Mouse (Mus musculus) CH12.LX (cell line): ENCODE results near the gene Fdxr. TPM values are rescaled to one million over a fixed set of nuclear protein-coding genes. Genes with fewer than 3 reads are reported as not detected.

ENCODE experiments used
- DNase-seq: peaks from one replicate; pipeline ENCODE4 v3.0.0-alpha.2; 2013; ENCODE audit errors: extremely low read depth
- H3K27ac ChIP-seq: 2 replicates; pipeline ENCODE4 v1.5.1; 2012; ENCODE audit warnings: low read depth, mild to moderate bottlenecking, control low read depth, moderate library complexity; ENCODE audit not compliant: insufficient read depth
- H3K27me3 ChIP-seq: replicated peaks from 2 replicates; pipeline ENCODE3; 2012; ENCODE audit warnings: inconsistent platforms
- H3K36me3 ChIP-seq, 2 experiments: replicated peaks in 1 of 2; 2 replicates each; pipeline versions ENCODE3 to v1.6.1; 2012; ENCODE audit warnings: inconsistent platforms in 1 of 2, low read length in 1 of 2, mild to moderate bottlenecking in 1 of 2, mixed read lengths in 1 of 2, moderate library complexity in 1 of 2; ENCODE audit not compliant: control insufficient read depth in 1 of 2, insufficient read depth in 1 of 2
- H3K4me1 ChIP-seq, 2 experiments: 2 replicates each; pipeline ENCODE4 v1.6.1; 2012; ENCODE audit warnings: inconsistent platforms in 1 of 2, moderate library complexity in 1 of 2; ENCODE audit not compliant: insufficient read depth in 2 of 2, control insufficient read depth in 1 of 2
- H3K4me2 ChIP-seq: 2 replicates; pipeline ENCODE4 v1.6.1; 2012; ENCODE audit warnings: low read depth, mild to moderate bottlenecking, control low read depth; ENCODE audit not compliant: poor library complexity, insufficient read depth, severe bottlenecking
- H3K4me3 ChIP-seq, 3 experiments: fragments of 150-350 bp in 1 of 3; sonication (generic) in 1 of 3; replicated peaks in 1 of 3; 2 replicates each; pipeline versions ENCODE3 to v1.5.1; 2011 to 2012; ENCODE audit warnings: low read depth in 2 of 3, low read length in 2 of 3, mild to moderate bottlenecking in 2 of 3, moderate library complexity in 2 of 3, control low read depth in 1 of 3, improper control_type of control experiment in 1 of 3, inconsistent platforms in 1 of 3, mixed read lengths in 1 of 3; ENCODE audit not compliant: poor library complexity in 1 of 3
- H3K79me2 ChIP-seq: replicated peaks from 2 replicates; pipeline ENCODE4 v1.6.1; 2012; ENCODE audit warnings: mild to moderate bottlenecking, moderate library complexity; ENCODE audit not compliant: control insufficient read depth, poor library complexity, insufficient read depth, severe bottlenecking; ENCODE audit errors: extremely low read depth
- H3K9ac ChIP-seq: 2 replicates; pipeline ENCODE4 v1.6.1; 2012; ENCODE audit warnings: low read depth, mild to moderate bottlenecking, control low read depth, moderate library complexity; ENCODE audit not compliant: insufficient read depth
- H3K9me3 ChIP-seq: replicated peaks from 2 replicates; pipeline ENCODE3; 2012; ENCODE audit warnings: low read length, inconsistent platforms, mixed read lengths
- CHD2 ChIP-seq: IDR thresholded peaks from 2 replicates; pipeline ENCODE4 v1.6.1; 2011; ENCODE audit warnings: low read length, improper control_type of control experiment
- CTCF ChIP-seq, 2 experiments: IDR thresholded peaks in 1 of 2; conservative IDR thresholded peaks in 1 of 2; 2 replicates each; pipeline ENCODE4 v1.5.1; 2011 to 2012; ENCODE audit warnings: low read depth in 2 of 2, low read length in 2 of 2, improper control_type of control experiment in 1 of 2, inconsistent platforms in 1 of 2, mild to moderate bottlenecking in 1 of 2, moderate library complexity in 1 of 2
- ELF1 ChIP-seq: IDR thresholded peaks from 2 replicates; pipeline ENCODE4 v1.6.1; 2014; ENCODE audit warnings: low read depth, mild to moderate bottlenecking, inconsistent platforms, low read length, improper control_type of control experiment
- GABPA ChIP-seq: IDR thresholded peaks from 2 replicates; pipeline ENCODE4 v1.6.1; 2012; ENCODE audit warnings: low read depth, low read length, improper control_type of control experiment, inconsistent platforms; ENCODE audit not compliant: insufficient replicate concordance
- IRF4 ChIP-seq: IDR thresholded peaks from 2 replicates; pipeline ENCODE4 v1.6.1; 2014; ENCODE audit warnings: low read depth, mild to moderate bottlenecking, inconsistent platforms, low read length, improper control_type of control experiment
- MAZ ChIP-seq: IDR thresholded peaks from 2 replicates; pipeline ENCODE4 v1.6.1; 2012; ENCODE audit warnings: low read depth, mild to moderate bottlenecking, inconsistent platforms, low read length, improper control_type of control experiment, moderate library complexity
- POLR2A ChIP-seq: IDR thresholded peaks from 2 replicates; pipeline ENCODE4 v1.6.1; 2011; ENCODE audit warnings: low read depth, mild to moderate bottlenecking, improper control_type of control experiment, low read length
- RAD21 ChIP-seq: IDR thresholded peaks from 2 replicates; pipeline ENCODE4 v1.6.1; 2011; ENCODE audit warnings: low read depth, mild to moderate bottlenecking, low read length, improper control_type of control experiment, moderate library complexity
- RCOR1 ChIP-seq: conservative IDR thresholded peaks from 2 replicates; pipeline ENCODE4 v1.6.1; 2012; ENCODE audit warnings: low read depth, mild to moderate bottlenecking, inconsistent platforms, low read length, improper control_type of control experiment
- SMC3 ChIP-seq: IDR thresholded peaks from 2 replicates; pipeline ENCODE4 v1.6.1; 2011; ENCODE audit warnings: low read depth, low read length, improper control_type of control experiment
- USF1 ChIP-seq: IDR thresholded peaks from 2 replicates; pipeline ENCODE4 v1.6.1; 2014; ENCODE audit warnings: low read depth, mild to moderate bottlenecking, inconsistent platforms, low read length, improper control_type of control experiment
- dilution Hi-C: fragments of 300-500 bp; cut with MboI; formaldehyde crosslinking; loops from 2 replicates; pipeline ENCODE4 v1.14.3; 2020; ENCODE audit warnings: low sequenced_read_pairs; ENCODE audit not compliant: extremely low pct_unique_long_range_greater_than_20kb, extremely low pct_ligation_motif_present
- in situ Hi-C: fragments of 300-500 bp; cut with MboI; formaldehyde crosslinking; loops from 3 replicates; pipeline ENCODE4 v1.14.3; 2019; ENCODE audit warnings: low sequenced_read_pairs, low pct_ligation_motif_present, low pct_unique_long_range_greater_than_20kb, mixed read lengths
- polyA plus RNA-seq: library from polyadenylated mRNA; unstranded; fragments of >175 nt; gene quantifications from 2 replicates; pipeline ENCODE4 v1.2.1, GENCODE M21; 2012; ENCODE audit warnings: low read depth; ENCODE audit not compliant: insufficient read length
- total RNA-seq, 2 experiments: library from RNA; depleted of rRNA; stranded (reverse); fragments of 300-350 nt in 1 of 2; fragments of >200 nt in 1 of 2; gene quantifications; 2 replicates each; pipeline ENCODE4 v1.2.3; 2012 to 2014

Gene Fdxr
- total and polyA plus RNA-seq, 3 experiments = 43.8 to 63.3 (median 58.6) TPM

GRCm38 (mm10) chr11:115276780-115277603, at the start of gene Fdxr (continued):
- peak; percentile 99 for TF ChIP-seq GABPA

- TF ChIP-seq IRF4 = no peak
- TF ChIP-seq CHD2 = no peak
- TF ChIP-seq USF1 = no peak
- TF ChIP-seq POLR2A = no peak
- TF ChIP-seq RCOR1 = no peak
- in situ Hi-C loops = loop anchor here (5.0 kb wide), 1 partner anchor 34 kb away; no protein-coding TSS in a partner anchor
- peaks cover 8 to 11% of the 10 kb centered on the region in 2 experiments; a peak in 3 of 4 replicates for H3K4me1 ChIP-seq
- H3K4me2 ChIP-seq = no peak overlapping the region
- no peaks in the 10 kb centered on the region for H3K36me3 ChIP-seq
- H3K9me3 ChIP-seq = peaks cover 5% of the 10 kb centered on the region
- no peak for DNase-seq
- no peaks in the 10 kb centered on the region for H3K79me2 ChIP-seq
- dilution Hi-C loops = no loop called here
- H3K27ac ChIP-seq = no peak overlapping the region
- no peak overlapping the region for H3K9ac ChIP-seq
- peaks cover 90% of the 10 kb centered on the region for H3K27me3 ChIP-seq
- H3K4me3 ChIP-seq = no peak overlapping the region
These were observed 46.5 kb upstream of the Fdxr start for GRCm38 (mm10) chr11:115323354-115323753.

GRCm38 (mm10) chr11:115321906-115322693, 45.2 kb upstream of the Fdxr start, which contains the start of gene Ush1g:
TSS of gene Ush1g (minus strand) at chr11:115322041.
- no peaks in the 10 kb centered on the region for H3K36me3 ChIP-seq
- in situ Hi-C loops = loop anchor here (5.0 kb wide), 1 partner anchor 35 kb away; no protein-coding TSS in a partner anchor
- peaks cover 8 to 11% of the 10 kb centered on the region in 2 experiments; a peak in 3 of 4 replicates for H3K4me1 ChIP-seq
- TF ChIP-seq MAZ = peak; percentile 81
- TF ChIP-seq GABPA = no peak
- TF ChIP-seq CTCF (conservative IDR thresholded peaks at IDR 0.05 in 1 of 2, IDR thresholded peaks at IDR 0.05 in 1 of 2; ENCODE audit: low read depth in 2 of 2, low read length in 2 of 2) = peak; percentile 48 to 93; a peak in 2 of 4 replicates
- peak; percentile 76 for TF ChIP-seq RAD21
- TF ChIP-seq ELF1 = no peak
- peak; percentile 71 for TF ChIP-seq SMC3
- DNase-seq = peak; percentile 48
- H3K79me2 ChIP-seq = no peaks in the 10 kb centered on the region
- H3K9me3 ChIP-seq = peaks cover 5% of the 10 kb centered on the region
- peak within 1 kb of the TSS; percentile 32 for H3K4me2 ChIP-seq
- peaks cover 90% of the 10 kb centered on the region for H3K27me3 ChIP-seq
- no peak within 1 kb of the TSS for H3K9ac ChIP-seq
- dilution Hi-C loops = no loop called here
- peak within 1 kb of the TSS in 1 of 3 experiments; percentile 10 for H3K4me3 ChIP-seq
- H3K27ac ChIP-seq = no peak within 1 kb of the TSS
